Mouse (Mus musculus) liver, embryonic 14.5 days (tissue): Measurements from ENCODE around the gene Atxn1.

Source experiments
- CTCF ChIP-seq: IDR thresholded peaks from 2 replicates; pipeline ENCODE4 v1.5.1; 2016; ENCODE audit warnings: antibody characterized with exemption, low read depth, control low read depth
- EP300 ChIP-seq: IDR thresholded peaks from 2 replicates; pipeline ENCODE4 v1.6.1; 2016; ENCODE audit warnings: antibody characterized with exemption, low read depth

- TF ChIP-seq CTCF (no peak), EP300 (no peak)
Observed at GRCm38 (mm10) chr13:45888953-45889749, 75.7 kb downstream of the Atxn1 start.
